Mouse (Mus musculus) neural tube, embryonic 10.5 days (tissue): ENCODE results near the gene Chp1.
A peak's percentile ranks its signal among the peaks of the same experiment; 100 is the strongest.
"Not testable (repeated sequence)": the region's sequence is repeated elsewhere in the genome, so short reads cannot be mapped to it uniquely, and the experiment has no call there.

Experiments
- DNase-seq: peaks from one replicate; pipeline ENCODE4 v3.0.0-alpha.2; 2017; ENCODE audit warnings: low spot score; ENCODE audit errors: extremely low spot score

Chp1 gene

DNA sequence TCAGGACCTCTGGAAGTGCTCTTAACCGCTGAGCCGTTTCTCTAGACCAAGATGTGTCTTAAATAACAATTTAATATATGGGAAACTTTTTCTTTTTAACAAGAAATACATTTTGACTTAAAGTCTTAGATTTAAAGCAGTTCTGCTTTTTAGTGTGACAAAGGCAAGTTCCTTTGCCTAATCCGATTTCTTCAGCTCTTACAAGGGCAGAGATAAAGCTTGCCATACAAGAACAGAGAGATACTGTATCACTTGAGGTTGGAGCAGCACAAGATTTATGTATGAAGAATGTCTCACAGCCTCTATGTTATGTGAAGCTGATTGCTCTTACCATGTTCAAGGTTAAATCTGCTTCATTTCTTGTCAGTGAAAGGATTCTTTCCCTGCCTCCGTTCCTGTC, 17.8 kb downstream of the Chp1 start:
- no peak for DNase-seq

DNA sequence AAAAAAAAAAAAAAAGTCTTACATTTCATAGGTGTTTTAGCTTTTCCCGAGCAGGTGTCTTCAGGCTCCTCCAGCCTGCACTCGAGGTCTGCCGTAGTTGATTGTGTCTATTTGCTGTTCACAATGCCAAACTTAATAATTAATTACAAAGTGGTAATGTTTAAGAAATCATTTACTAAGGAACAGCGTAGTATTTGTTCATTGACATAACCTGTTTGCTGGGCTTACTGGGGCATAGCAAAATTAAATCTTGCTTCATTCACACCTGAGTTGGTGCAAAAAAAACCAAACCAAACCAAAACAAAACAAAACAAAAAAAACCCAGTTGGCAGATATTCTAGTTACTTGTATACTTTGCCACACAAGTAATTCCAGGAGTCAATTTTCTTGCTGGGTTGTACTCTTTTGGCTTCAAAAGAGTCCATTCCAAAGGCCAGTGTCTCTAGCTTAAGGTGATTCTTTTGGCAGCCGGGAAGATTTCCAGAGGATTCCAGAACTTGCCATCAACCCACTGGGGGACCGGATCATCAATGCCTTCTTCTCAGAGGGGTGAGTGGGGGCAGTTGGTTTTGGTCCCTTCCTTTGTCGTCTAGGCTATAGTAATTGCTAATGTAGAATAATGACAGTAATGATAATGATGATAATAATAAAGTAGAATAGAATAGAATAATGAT, 18.8 kb downstream of the Chp1 start:
- DNase-seq = no peak

DNA sequence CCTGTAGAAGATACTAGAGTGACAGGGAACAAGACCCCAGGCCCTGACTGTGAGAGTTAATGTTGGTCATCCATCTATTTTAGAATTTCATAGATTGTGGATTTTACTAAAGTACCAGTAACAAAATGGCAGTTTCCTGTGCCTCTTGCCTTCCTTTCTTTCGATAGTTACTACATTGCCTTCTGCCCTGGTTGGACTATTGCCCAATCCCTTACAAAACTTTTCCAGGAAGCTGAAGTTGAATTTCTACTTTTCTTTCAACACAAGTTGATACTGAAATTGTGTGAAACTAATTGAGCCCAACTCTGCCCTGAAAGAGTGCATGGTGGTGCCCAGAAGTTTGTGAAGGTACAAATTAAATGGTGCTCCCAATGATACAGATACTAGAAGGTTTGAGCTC, 25.0 kb downstream of the Chp1 start:
- no peak for DNase-seq

DNA sequence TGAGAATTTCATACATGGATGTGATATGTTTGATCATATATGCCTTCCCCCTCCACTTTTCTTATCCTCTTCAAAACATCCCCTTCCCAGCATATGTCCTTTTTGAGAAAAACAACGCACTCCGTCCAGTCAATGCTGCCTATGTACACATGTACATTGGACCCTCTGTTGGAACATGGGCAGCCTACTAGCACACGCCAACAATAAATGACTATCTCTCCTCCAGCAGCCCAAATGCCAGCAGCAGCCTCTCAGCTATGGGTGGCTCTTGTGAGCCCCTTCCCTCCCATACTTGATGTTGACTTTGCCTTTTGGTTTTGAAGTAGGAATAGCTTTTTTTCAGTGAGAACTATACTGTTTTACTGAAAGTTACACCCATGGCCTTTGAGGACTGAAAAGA, 34.1 kb downstream of the Chp1 start:
- no peak for DNase-seq

- no peak for DNase-seq
Observed at GRCm38 (mm10) chr2:119583439-119583838, 35.9 kb downstream of the Chp1 start.

DNA sequence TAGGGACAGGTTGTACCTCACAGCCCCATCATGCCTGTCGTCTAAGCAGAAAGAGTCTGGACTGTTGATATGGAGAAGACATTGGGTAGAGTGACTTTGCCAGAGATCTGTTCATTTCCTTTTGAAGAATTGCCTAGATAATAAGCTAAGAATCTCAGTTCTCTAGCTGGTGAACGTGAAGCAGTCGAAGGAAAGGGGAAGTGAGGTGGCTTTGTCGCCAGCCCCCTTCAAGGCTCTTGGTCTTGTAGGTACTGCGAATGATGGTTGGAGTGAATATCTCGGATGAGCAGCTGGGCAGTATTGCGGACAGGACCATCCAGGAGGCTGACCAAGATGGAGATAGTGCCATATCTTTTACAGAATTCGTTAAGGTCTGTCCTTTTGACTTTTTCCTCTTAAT, 36.8 kb downstream of the Chp1 start:
- DNase-seq = no peak

DNA sequence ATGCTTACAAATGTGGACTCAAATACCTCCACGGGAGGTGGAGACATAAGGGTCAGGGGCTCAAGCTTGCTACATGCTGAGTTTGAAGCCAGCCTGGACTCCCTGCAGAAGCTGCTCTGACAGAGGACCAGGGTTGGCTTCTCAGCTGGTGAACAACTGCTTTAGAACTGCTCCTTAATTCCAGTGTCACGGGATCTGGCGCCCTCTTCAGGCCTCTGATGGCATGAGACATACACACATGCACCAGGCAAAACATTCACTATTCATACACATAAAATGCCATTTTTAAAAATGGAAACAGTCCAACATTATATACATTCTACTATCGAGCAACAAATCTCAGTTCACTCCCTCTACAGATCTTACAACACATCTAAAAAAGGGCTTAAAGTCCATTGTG, 39.9 kb downstream of the Chp1 start:
- DNase-seq = peak; percentile 63

DNA sequence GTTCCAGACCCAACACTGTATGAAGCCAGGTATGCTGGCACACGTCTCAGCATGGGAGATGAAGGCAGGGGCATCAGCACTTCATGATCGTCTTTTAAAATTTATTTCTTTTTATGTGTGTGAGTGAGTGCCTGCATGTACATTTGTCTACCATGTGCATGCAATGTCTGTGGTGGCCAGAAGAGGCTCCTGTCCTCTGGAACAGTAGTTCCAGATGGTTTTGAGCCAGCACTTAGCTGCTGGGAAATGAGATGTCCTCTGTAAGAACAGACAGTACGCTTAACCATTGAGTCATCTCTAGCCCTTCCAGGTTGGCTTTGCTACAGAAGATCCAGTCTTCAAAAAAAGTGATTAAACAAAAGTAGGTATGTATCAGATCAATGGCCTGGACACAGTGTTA, 43.8 kb downstream of the Chp1 start:
- no peak for DNase-seq

GRCm38 (mm10) chr2:119593765-119594112, 46.2 kb downstream of the Chp1 start:
- peak; percentile 22 for DNase-seq

DNA sequence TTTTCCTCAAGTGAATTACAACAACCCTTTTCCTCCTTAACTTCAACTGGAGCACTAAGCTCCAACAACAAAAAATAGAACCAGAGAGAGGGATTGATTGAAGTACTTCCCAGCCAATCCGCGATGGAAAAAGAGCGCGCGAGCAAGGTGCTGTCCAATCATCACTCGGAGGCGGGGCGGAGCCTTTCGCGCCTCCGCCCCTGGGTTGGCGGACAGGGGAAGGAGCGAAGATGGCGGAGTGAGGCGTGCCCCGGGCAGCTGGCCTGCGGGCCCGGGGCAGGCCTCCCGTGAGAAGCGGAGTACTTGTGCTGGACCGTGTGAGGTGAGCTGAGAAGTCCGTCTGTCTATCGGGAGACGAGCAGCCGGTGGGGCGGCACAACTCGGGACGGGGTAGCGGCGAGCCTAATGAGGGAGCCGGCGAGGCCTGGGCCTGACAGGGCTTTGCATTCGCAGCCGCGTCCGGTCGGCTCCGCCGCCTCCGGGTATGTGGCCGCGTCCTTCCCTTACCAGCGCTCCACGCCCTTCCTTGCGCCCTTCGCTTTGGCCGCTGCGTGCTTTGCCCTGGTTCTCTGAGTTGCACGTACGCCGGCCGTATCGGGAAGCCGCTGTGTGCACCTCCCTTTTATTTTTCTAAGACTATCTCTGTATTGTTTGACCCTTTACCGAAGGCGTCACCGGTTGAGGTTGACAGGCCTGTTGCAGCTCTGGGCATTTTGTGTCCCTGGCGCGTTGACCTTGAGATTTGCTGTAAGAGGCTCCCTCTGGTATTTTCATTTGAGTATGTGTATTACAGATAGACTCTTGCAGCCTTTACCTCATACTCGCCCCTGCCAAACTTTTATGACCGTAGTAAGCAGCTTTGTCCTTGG, 46.9 kb downstream of the Chp1 start:
- DNase-seq = peak; percentile 93

DNA sequence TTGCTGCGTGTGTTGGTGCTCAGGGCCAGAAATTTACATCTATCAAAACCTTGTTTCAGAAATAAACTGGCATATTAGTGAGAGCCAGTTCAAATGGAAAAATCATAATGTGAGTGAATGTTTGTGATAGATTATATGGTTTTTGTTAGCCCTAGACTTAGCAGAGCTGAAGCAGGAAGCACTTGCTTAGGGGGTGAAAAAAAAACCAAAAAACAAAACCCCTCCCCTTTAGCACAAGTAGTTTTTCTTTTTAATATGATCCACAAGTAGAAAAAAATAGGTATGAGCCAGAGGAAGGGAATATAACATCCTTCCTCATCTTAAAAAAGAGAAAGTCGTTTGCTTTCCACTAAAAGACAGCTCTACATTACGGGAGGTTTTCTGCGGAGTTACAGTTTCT, 47.8 kb downstream of the Chp1 start:
- no peak for DNase-seq

DNA sequence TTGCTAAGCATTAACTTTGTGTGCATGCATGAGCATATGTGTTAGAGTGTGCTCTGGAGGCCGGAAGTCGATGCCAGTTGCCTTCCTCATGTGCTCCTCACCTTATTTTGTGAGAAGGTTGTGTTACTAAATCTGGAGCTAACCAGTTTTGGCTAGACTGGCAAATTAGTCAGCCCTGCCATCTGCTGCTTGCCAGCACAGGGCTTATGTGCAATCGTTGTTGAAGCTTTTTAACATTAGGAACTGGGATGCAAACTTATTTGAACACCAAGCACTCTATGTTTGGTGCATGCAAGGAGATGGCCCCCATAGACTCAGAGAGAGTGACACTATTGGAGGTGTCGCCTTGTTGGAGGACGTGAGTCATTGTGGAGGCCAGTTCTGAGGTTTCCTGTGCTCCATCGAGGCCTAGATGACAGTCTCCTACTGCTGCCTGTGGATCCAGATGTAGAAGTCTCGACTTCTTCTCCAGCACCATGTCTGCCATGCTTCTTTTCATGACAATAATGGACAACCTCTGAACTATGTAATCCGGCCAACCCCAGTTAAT, 49.4 kb downstream of the Chp1 start:
- no peak for DNase-seq

GRCm38 (mm10) chr2:119601027-119601426, 53.5 kb downstream of the Chp1 start:
- DNase-seq = no peak

- DNase-seq = not testable (repeated sequence)
Observed at GRCm38 (mm10) chr2:119601575-119601974, 54.1 kb downstream of the Chp1 start.

DNA sequence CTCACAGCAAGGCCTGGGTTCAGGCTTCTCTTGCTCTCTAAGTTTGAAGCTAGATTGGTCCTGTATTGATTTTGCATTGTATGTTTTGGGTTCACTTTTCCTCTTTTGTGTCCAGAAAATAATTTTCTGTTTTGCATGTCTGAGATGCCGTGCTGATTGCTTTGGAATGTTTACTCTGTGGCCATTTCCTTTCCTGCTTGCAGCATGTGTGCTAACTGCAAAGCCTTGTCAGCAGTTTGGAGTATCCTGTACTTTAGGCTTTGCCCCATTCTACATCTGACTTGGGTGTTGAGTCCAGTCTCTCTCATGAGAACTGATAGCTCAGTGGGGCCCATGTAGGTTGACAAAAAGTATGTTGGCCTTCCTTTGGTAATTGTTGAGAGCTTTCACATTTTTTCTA, 55.0 kb downstream of the Chp1 start:
- DNase-seq = no peak

GRCm38 (mm10) chr2:119603909-119604308, 56.4 kb downstream of the Chp1 start:
- DNase-seq = no peak

GRCm38 (mm10) chr2:119605361-119605973, 58.0 kb downstream of the Chp1 start:
- no peak for DNase-seq

- DNase-seq = no peak
Observed at GRCm38 (mm10) chr2:119607023-119607422, 59.5 kb downstream of the Chp1 start.

DNA sequence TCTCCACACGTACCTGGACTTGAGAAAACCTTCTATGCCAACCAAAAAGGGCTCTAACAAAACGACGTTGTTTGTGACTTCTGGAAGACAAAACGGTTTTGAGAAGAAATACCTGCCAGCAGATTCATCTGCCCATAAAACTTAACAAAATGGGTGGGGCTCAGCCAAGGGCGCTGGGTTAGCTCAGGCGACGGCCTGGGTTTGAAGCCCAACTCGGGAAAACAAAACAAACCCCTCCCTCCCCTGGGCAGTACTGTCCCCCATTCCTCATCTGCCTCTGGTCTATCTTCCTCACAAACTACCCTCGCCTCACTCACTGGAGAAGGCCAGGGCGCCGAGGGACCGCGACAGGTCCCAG, 70.3 kb downstream of the Chp1 start:
- no peak for DNase-seq

GRCm38 (mm10) chr2:119618199-119618982, 70.9 kb downstream of the Chp1 start, which contains the start of the genes Nusap1 and Oip5:
Gene Nusap1 (plus strand): TSS chr2:119618298.
Gene Oip5 (minus strand): TSS chr2:119618469.
- peak; percentile 88 for DNase-seq

GRCm38 (mm10) chr2:119619002-119619401, 71.5 kb downstream of the Chp1 start:
- DNase-seq = not testable (repeated sequence)
